Mouse (Mus musculus): ENCODE measurements around the gene Matk. TPM values are rescaled to one million over a fixed set of nuclear protein-coding genes. Genes with fewer than 3 reads are reported as not detected.

Matk gene
- polyA plus RNA-seq, 1 experiment from 2014 or later, result 5.6 TPM

DNA sequence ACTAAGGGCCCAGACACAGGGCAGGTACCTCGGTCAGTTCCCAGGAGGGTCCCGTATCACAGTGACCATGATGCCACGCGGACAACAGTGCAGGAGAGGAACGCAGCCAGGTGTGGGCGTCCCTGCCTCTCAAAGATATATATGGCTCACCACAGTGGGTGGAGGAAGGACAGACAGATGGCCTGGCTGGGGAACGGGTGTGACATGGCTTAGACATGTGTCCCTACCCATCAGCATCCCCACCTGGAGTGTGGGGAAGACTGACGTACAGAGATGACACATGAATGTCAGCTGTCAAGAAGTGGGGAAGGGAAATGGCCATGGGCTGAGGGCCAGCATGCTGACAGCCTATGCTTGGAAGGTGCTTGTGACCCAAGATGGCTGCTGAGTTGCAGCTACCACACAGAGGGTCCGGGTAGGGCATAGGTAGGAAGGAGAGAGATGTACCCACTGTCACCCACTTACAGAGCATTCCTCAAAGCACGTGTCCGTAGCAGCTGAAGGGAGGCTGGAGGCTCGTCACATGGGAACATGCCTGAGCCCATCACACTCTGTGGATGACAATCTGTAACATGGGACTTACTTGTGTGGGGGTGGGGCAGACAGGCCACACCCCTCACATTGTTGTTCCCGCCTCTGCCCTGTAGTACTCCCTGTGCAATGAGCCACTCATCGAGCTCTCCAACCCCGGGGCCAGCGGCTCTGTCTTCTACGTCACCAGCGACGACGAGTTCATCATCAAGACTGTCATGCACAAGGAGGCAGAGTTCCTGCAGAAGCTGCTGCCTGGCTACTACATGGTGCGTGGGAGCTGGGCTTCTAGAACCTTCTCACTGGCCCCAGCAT is 54.3 kb downstream of the Matk start:
- Histone ChIP-seq H3K4me2 (replicated peaks) (no peak overlapping the region), H3K36me3 (peaks cover 68% of the 10 kb centered on the region), H3K9me3 (no peaks in the 10 kb centered on the region), H3K27ac (no peak overlapping the region), H3K4me3 (no peak overlapping the region), H3K9ac (no peak overlapping the region), H3K4me1 (0 out of 2 replicates have a peak, but pooled peaks cover 11% of the 10 kb centered on the region), H3K27me3 (no peaks in the 10 kb centered on the region)
- no peak for ATAC-seq (ENCODE audit: insufficient number of reproducible peaks, insufficient read depth, low FRiP score, low TSS enrichment)
- WGBS, result 94% methylated on average over 21 of the region's 21 CpGs

DNA sequence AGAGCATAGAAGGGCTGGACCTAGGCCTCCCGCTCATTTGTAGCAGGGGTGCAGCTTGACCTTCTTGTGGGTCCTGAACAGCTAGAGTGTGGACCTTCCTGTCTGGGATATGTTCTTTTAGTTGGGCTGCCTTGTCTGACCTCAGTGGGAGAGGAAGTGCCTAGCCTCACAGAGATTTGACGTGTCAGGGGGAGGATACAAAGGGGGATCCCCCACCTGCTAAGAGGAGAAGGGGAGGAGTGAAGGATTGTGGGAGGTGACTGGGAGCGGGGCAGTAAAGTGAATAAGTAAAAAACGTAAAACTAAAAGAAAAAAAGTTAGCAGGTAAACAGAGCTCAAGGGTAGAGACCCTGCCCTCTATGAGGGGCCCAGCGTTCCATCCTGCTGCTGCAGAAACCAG is 56.8 kb downstream of the Matk start:
- Histone ChIP-seq H3K9ac (no peak overlapping the region), H3K9me3 (no peaks in the 10 kb centered on the region), H3K4me2 (replicated peaks) (no peak overlapping the region), H3K4me1 (0 out of 2 replicates have a peak, but pooled peaks cover 1% of the 10 kb centered on the region), H3K4me3 (no peak overlapping the region), H3K36me3 (peaks cover 93% of the 10 kb centered on the region), H3K27me3 (no peaks in the 10 kb centered on the region), H3K27ac (no peak overlapping the region)
- 90% methylated on average over 5 of the region's 5 CpGs for WGBS
- no peak for ATAC-seq (ENCODE audit: insufficient number of reproducible peaks, insufficient read depth, low FRiP score, low TSS enrichment)

Small RNA genes within 50 kb of the gene (microRNA-seq; reads per million reads assigned to microRNA genes)
- 9.1 reads per million, percentile 25 among the genes with 10 or more reads in this experiment for gene Mir3057

Other genes with a start within 250 kb of the Matk start
- 11.0 and 11.4 TPM in 2 replicates for gene Gng7, start 238.0 kb upstream of the Matk start, polyA plus RNA-seq (2016; fragmentation: Nextera tagmentation; extraction: Ambion mirVana)
- 1.9 and 2.1 TPM in 2 replicates for gene Diras1, start 227.3 kb upstream of the Matk start, polyA plus RNA-seq (2016; fragmentation: Nextera tagmentation; extraction: Ambion mirVana)
- 21.8 and 21.9 TPM in 2 replicates for gene Slc39a3, start 215.5 kb upstream of the Matk start, polyA plus RNA-seq (2016; fragmentation: Nextera tagmentation; extraction: Ambion mirVana)
- 242 and 251 TPM in 2 replicates for gene Sgta, start 192.8 kb upstream of the Matk start, polyA plus RNA-seq (2016; fragmentation: Nextera tagmentation; extraction: Ambion mirVana)
- 68.2 and 71.3 TPM in 2 replicates for gene Thop1, start 182.9 kb upstream of the Matk start, polyA plus RNA-seq (2016; fragmentation: Nextera tagmentation; extraction: Ambion mirVana)
- 0.31 and 0.69 TPM in 2 replicates for gene Creb3l3, start 154.1 kb upstream of the Matk start, polyA plus RNA-seq (2016; fragmentation: Nextera tagmentation; extraction: Ambion mirVana)
- 230 and 238 TPM in 2 replicates for gene Map2k2, start 147.0 kb upstream of the Matk start, polyA plus RNA-seq (2016; fragmentation: Nextera tagmentation; extraction: Ambion mirVana)
- 21.7 and 22.3 TPM in 2 replicates for gene Zbtb7a, start 117.7 kb upstream of the Matk start, polyA plus RNA-seq (2016; fragmentation: Nextera tagmentation; extraction: Ambion mirVana)
- 57.5 and 62.0 TPM in 2 replicates for gene Pias4, start 85.0 kb upstream of the Matk start, polyA plus RNA-seq (2016; fragmentation: Nextera tagmentation; extraction: Ambion mirVana)
- gene Eef2, start 76.3 kb upstream of the Matk start, polyA plus RNA-seq (2016; fragmentation: Nextera tagmentation; extraction: Ambion mirVana), result 552 and 562 TPM in 2 replicates
- 79.5 and 85.3 TPM in 2 replicates for gene Dapk3, start 69.9 kb upstream of the Matk start, polyA plus RNA-seq (2016; fragmentation: Nextera tagmentation; extraction: Ambion mirVana)
- gene 4930442H23Rik, start 69.1 kb upstream of the Matk start, polyA plus RNA-seq (2016; fragmentation: Nextera tagmentation; extraction: Ambion mirVana), result not detected in 2 replicates
- 0.20 TPM in 1 of 2 replicates, not detected in the other for gene Nmrk2, start 50.9 kb upstream of the Matk start, polyA plus RNA-seq (2016; fragmentation: Nextera tagmentation; extraction: Ambion mirVana)
- 3.0 and 3.8 TPM in 2 replicates for gene Atcay, start 22.1 kb upstream of the Matk start, polyA plus RNA-seq (2016; fragmentation: Nextera tagmentation; extraction: Ambion mirVana)
- gene Zfr2, start 19.8 kb upstream of the Matk start, polyA plus RNA-seq (2016; fragmentation: Nextera tagmentation; extraction: Ambion mirVana), result 13.2 and 13.4 TPM in 2 replicates
- 194 and 205 TPM in 2 replicates for gene Mrpl54, start 14.0 kb downstream of the Matk start, polyA plus RNA-seq (2016; fragmentation: Nextera tagmentation; extraction: Ambion mirVana)
- 53.9 and 55.4 TPM in 2 replicates for gene Apba3, start 14.0 kb downstream of the Matk start, polyA plus RNA-seq (2016; fragmentation: Nextera tagmentation; extraction: Ambion mirVana)
- gene Tjp3, start 38.6 kb downstream of the Matk start, polyA plus RNA-seq (2016; fragmentation: Nextera tagmentation; extraction: Ambion mirVana), result 4.5 and 6.4 TPM in 2 replicates
- 70.1 and 75.3 TPM in 2 replicates for gene Pip5k1c, start 40.0 kb downstream of the Matk start, polyA plus RNA-seq (2016; fragmentation: Nextera tagmentation; extraction: Ambion mirVana)
- gene Cactin, start 68.2 kb downstream of the Matk start, polyA plus RNA-seq (2016; fragmentation: Nextera tagmentation; extraction: Ambion mirVana), result 61.0 and 62.2 TPM in 2 replicates
- gene Tbxa2r, start 75.8 kb downstream of the Matk start, polyA plus RNA-seq (2016; fragmentation: Nextera tagmentation; extraction: Ambion mirVana), result 2.8 and 3.1 TPM in 2 replicates
- not detected in 2 replicates for gene Gipc3, start 90.3 kb downstream of the Matk start, polyA plus RNA-seq (2016; fragmentation: Nextera tagmentation; extraction: Ambion mirVana)
- 130 and 132 TPM in 2 replicates for gene Hmg20b, start 97.5 kb downstream of the Matk start, polyA plus RNA-seq (2016; fragmentation: Nextera tagmentation; extraction: Ambion mirVana)
- gene Mfsd12, start 104.6 kb downstream of the Matk start, polyA plus RNA-seq (2016; fragmentation: Nextera tagmentation; extraction: Ambion mirVana), result 13.9 and 14.5 TPM in 2 replicates
- gene 4930404N11Rik, start 112.9 kb downstream of the Matk start, polyA plus RNA-seq (2016; fragmentation: Nextera tagmentation; extraction: Ambion mirVana), result 0.73 and 0.82 TPM in 2 replicates
- 140 and 143 TPM in 2 replicates for gene Fzr1, start 125.6 kb downstream of the Matk start, polyA plus RNA-seq (2016; fragmentation: Nextera tagmentation; extraction: Ambion mirVana)
- 73.6 and 77.0 TPM in 2 replicates for gene Dohh, start 131.5 kb downstream of the Matk start, polyA plus RNA-seq (2016; fragmentation: Nextera tagmentation; extraction: Ambion mirVana)
- gene Gm48551, start 131.5 kb downstream of the Matk start, polyA plus RNA-seq (2016; fragmentation: Nextera tagmentation; extraction: Ambion mirVana), result 2.9 and 4.1 TPM in 2 replicates
- 2.0 and 3.8 TPM in 2 replicates for gene Gm48552, start 136.1 kb downstream of the Matk start, polyA plus RNA-seq (2016; fragmentation: Nextera tagmentation; extraction: Ambion mirVana)
- 3.1 and 3.4 TPM in 2 replicates for gene Smim24, start 140.1 kb downstream of the Matk start, polyA plus RNA-seq (2016; fragmentation: Nextera tagmentation; extraction: Ambion mirVana)
- gene Nfic, start 202.7 kb downstream of the Matk start, polyA plus RNA-seq (2016; fragmentation: Nextera tagmentation; extraction: Ambion mirVana), result 46.2 and 50.8 TPM in 2 replicates
- 2.7 and 3.6 TPM in 2 replicates for gene Celf5, start 229.8 kb downstream of the Matk start, polyA plus RNA-seq (2016; fragmentation: Nextera tagmentation; extraction: Ambion mirVana)
- gene Ncln, start 243.5 kb downstream of the Matk start, polyA plus RNA-seq (2016; fragmentation: Nextera tagmentation; extraction: Ambion mirVana), result 81.9 and 82.9 TPM in 2 replicates
- 0.22 and 0.58 TPM in 2 replicates for gene S1pr4, start 247.2 kb downstream of the Matk start, polyA plus RNA-seq (2016; fragmentation: Nextera tagmentation; extraction: Ambion mirVana)